Mouse (Mus musculus) embryo, embryonic 10.5 days (tissue): ENCODE data around the gene Tfip11.

Experiments
- DNase-seq: peaks from one replicate; pipeline ENCODE4 v3.0.0-alpha.2; 2015; ENCODE audit warnings: low spot score

Gene Tfip11

GRCm38 (mm10) chr5:112360077-112360476, 33.9 kb downstream of the Tfip11 start:
- no peak for DNase-seq

GRCm38 (mm10) chr5:112364184-112364797, 38.1 kb downstream of the Tfip11 start:
- DNase-seq, result no peak

- no peak for DNase-seq
Measured at GRCm38 (mm10) chr5:112366879-112367278, 40.7 kb downstream of the Tfip11 start.

DNA sequence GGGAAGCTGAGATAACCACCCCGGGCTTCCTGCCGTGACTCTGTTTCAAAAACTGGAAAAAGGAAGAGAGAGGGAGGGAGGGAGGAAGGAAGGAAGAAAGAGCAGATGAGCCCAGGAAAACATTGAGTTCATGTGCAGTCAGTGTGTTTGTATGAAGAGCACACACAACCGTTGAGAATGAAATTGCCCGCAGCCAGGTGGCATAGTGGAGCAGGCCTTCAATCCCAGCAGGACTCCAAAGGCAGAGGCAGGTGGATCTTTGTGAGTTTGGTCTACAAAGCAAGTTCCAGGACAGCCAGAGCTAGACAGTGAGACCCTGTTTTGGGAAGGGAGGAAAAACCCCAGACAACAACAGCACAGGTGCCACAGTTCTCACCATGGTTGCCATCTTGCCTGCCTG, 41.2 kb downstream of the Tfip11 start:
- DNase-seq, result no peak

DNA sequence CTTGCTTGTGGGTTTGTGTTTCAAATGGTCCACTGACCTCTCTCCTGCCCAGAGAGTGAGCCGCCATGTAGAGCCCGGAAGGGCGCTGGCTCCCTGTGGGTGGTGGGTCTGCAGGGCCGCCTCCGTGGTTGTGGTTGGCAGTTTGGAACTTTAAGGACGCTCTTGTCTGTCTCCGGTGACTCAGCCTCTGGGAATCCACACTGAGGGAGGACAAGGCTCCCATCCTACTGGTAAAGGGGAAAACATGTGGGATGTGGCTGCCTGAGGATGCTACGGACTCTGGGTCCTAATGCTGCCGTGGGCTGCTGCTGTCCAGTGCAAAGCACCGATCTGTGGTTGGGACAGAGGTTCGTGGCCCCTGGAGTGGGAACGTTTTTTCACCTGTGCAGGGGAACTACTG, 41.8 kb downstream of the Tfip11 start:
- DNase-seq, result no peak

GRCm38 (mm10) chr5:112368666-112369065, 42.5 kb downstream of the Tfip11 start:
- no peak for DNase-seq

- DNase-seq, result no peak
Measured at GRCm38 (mm10) chr5:112369326-112369725, 43.2 kb downstream of the Tfip11 start.

- no peak for DNase-seq
Measured at GRCm38 (mm10) chr5:112370236-112370813, 44.2 kb downstream of the Tfip11 start.

DNA sequence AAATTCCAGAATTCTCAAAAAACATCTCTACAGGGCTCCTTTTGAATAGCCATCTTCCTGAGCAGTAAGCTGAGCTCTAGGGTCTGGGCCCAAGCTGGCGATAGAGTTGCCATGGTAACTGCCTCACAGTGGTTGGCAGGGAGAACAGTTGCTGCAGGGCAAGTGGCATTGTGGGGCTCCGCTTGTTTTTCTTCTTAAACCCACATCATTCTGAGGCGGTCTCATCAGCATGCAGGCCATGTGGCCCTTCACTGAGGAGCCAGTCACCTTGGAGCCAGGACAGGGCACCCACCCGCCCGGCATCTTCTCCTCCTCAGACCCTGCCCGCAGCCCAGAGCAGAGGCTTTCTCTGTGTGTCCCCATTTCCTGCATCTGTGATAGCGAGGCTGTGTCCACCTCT, 45.8 kb downstream of the Tfip11 start:
- peak; percentile 71 for DNase-seq

- DNase-seq, result no peak
Measured at GRCm38 (mm10) chr5:112376111-112376510, 50.0 kb downstream of the Tfip11 start.

- no peak for DNase-seq
Measured at GRCm38 (mm10) chr5:112377380-112377779, 51.2 kb downstream of the Tfip11 start.

DNA sequence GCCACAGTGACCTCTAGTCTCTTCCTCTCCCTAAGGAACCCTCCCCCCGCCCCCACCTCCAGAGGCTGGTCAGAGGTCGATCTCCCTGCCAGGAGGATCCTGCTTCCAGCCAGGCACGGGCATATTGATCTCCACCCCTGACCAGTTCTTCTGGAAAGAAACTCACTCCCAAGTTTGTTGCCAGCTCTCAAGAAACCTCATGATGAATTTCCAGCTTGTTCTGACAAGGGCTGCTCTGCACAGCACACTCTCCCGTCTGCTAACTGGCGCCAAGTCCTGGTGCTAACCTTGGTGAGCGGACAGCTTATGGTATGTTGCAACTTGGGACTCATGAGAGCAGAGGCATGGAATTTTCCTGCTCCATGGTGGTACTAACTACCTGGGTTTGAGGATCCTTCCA, 52.6 kb downstream of the Tfip11 start:
- DNase-seq, result no peak

- no peak for DNase-seq
Measured at GRCm38 (mm10) chr5:112381154-112381553, 55.0 kb downstream of the Tfip11 start.

DNA sequence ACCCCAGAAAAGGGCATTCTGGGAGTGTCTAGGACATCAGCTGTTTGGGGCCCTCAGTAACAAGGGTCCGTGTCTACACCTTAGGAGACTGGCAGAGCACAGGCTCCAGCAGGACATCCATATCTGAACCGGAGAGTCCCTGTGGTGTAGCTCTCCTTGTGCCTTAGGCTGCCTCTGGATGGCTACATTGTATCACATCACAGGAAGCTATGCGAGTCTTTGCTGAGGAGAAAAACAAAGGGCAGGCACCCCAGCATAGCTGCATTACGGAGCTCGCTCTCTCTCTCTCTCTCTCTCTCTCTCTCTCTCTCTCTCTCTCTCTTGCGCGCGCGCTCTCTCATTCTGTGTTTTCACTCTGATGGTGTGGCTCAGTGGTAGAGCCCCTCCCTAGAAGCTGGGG, 55.9 kb downstream of the Tfip11 start:
- no peak for DNase-seq

DNA sequence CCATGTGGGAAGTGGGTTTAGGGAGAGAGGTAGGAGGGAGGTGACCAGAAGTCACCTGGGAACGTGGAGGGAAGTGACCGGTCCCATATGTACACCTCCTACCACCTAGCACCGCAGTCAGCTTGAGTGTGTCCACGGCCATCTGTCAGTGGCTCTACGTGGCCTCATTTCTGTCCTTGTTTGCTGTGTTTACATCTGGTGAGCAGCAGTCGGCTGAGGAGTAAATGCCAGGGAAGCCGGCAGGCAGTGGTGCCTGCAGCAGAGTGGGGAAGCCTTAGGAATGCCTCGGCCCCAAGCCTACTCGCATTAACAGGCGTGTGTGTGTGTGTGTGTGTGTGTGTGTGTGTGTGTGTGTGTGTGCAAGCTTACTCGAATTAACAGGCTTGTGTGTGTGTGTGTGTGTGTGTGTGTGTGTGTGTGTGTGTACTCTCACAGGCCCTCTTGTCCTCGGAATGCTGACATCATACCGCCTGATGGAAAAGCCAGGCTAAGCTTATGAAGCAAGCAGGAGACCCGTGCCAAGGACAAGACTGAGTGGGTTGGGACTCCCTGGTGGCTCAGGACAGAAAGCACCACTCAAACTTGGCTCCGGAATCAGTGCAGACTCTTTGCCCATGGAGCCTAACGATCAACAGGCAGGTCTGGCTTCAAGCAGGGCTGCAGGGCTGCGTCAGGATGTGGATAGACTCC, 56.6 kb downstream of the Tfip11 start:
- DNase-seq, result no peak

DNA sequence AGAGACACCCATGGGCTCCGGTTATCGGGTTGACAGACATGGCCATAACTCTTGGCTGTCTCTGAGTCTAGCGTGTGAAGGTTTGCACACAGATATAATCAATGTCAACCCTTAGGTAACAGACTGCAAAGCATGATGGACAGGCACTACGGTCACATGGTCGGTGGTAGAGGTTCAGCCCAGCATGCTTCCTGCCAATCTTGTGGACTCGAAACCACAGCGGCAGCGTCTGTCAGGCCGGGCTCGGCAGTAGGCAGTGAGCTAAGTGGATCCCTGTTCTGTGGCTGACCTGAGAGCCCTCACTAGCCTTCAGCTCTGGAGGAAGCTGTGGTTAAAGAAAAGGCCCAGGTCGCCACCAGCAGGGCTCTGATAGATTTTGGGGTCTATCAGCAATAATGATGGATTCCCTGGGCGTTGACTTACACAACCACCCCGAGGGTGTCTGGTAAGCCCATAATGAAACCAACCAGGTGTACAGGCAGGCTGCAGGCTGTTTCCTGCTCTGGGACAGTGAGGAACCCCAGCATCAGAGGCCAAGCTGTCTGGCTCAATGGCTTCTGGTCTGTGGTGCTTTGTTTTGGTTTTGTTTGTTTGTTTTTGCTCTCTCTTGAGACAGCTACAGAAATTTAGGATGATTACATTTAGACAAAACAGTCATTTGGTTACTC, 58.8 kb downstream of the Tfip11 start:
- no peak for DNase-seq

DNA sequence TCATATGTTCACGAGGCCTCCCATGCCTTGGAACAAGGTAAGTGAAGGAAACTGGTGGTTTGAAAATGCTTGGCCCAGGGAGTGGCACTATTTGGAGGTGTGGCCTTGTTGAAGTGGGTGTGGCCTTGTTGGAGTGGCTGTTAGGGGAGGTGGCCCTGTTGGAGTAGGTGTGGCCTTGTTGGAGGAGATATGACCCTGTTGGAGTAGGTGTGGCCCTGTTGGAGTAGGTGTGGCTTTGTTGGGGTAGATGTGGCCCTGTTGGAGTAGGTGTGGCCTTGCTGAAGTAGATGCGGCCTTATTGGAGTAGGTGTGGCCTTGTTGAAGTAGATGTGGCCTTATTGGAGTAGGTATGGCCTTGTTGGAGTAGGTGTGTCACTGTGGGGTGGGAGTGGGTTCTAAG, 59.8 kb downstream of the Tfip11 start:
- no peak for DNase-seq
